Mouse (Mus musculus): Measurements from ENCODE around the gene Nek7.

DNA sequence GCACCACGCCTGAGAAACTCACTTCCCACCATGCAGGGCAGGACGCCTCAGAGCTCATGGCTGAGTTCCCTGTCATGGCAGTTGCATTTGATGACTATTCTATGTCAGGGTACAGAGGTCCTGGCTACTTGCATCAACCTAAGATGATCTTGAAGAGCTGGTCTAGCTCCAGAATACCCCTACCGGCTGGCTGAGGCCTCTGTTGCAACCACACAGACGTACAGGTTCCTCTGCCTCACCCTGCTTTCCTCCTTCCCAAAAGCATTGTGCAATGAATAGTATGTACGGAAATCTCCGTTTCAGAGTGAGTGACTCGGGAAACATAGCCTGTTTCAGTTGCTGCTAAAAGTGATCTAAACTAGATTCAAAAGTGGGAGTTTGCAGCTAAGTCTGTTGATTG, 37.7 kb downstream of the Nek7 start:
- TF ChIP-seq CTCF (IDR thresholded peaks at IDR 0.05; ENCODE audit: low read depth, low read length): no peak
- TF ChIP-seq EP300 (IDR thresholded peaks at IDR 0.05; ENCODE audit: insufficient read depth, low read depth, low read length): no peak
